25 mouse cellular contexts compared by ENCODE assay signal in genomic region chr19:53120483-53120882, GRCm38 (mm10).
"Had no signal": no experiment of that assay in that cellular context is flagged by ENCODE, and none has a peak within 500 bp of the region (broad histone marks: within the 10 kb centered on the region; RNA-seq: fewer than 3 reads in every experiment).

No protein-coding gene starts in this region.

- H3K36me3 ChIP-seq: heart, embryonic 12.5 days; hindbrain, embryonic 10.5 days; hindbrain, embryonic 12.5 days; intestine, embryonic 15.5 days; limb, embryonic 12.5 days; liver, embryonic 12.5 days had no signal

- H3K4me3 ChIP-seq: gastrocnemius, adult 2 months; heart, adult 2 months; heart, embryonic 12.5 days; hindbrain, embryonic 10.5 days; hindbrain, embryonic 12.5 days; intestine, embryonic 15.5 days; limb, embryonic 12.5 days; liver, embryonic 12.5 days had no signal

- DNase-seq: gastrocnemius, adult 2 months; gastrocnemius, postnatal 10 days; gastrocnemius, postnatal 25 days; heart, adult 2 months; heart, postnatal 10 days; heart, postnatal 4 days; kidney, adult 18-20 months; kidney, adult 8-10 months; kidney, postnatal 10 days; kidney, postnatal 36 days; layer of hippocampus, adult 9-11 months; layer of hippocampus, postnatal 36 days; left cerebral cortex, postnatal 4 days; liver had no signal

- H3K4me1 ChIP-seq: hindbrain, embryonic 10.5 days; hindbrain, embryonic 12.5 days; intestine, embryonic 15.5 days; limb, embryonic 12.5 days had no signal

- H3K9ac ChIP-seq: heart, embryonic 12.5 days; hindbrain, embryonic 12.5 days; hindbrain, embryonic 14.5 days; intestine, embryonic 15.5 days; limb, embryonic 12.5 days; liver, embryonic 12.5 days; liver, embryonic 14.5 days had no signal

- H3K27me3 ChIP-seq: heart, embryonic 12.5 days; hindbrain, embryonic 12.5 days; intestine, embryonic 15.5 days; limb, embryonic 12.5 days; liver, embryonic 12.5 days had no signal

- ATAC-seq: hindbrain, embryonic 16.5 days; inflammation-experienced regulatory T-cells, adult 6 months; intestine, embryonic 15.5 days; intestine, postnatal 0 days; liver, embryonic 12.5 days had no signal

- H3K27ac ChIP-seq: gastrocnemius, adult 2 months; heart, adult 2 months; hindbrain, embryonic 10.5 days; hindbrain, embryonic 12.5 days; hindbrain, embryonic 14.5 days; intestine, embryonic 15.5 days; limb, embryonic 12.5 days; liver, embryonic 12.5 days; liver, embryonic 14.5 days had no signal

- H3K4me2 ChIP-seq: heart, embryonic 12.5 days; hindbrain, embryonic 12.5 days; hindbrain, embryonic 14.5 days; intestine, embryonic 15.5 days; limb, embryonic 12.5 days; liver, embryonic 12.5 days had no signal

- H3K9me3 ChIP-seq: hindbrain, embryonic 12.5 days; intestine, embryonic 15.5 days; liver, embryonic 12.5 days had no signal
